Mouse (Mus musculus): ENCODE data around the gene Sez6.
A peak's percentile ranks its signal among the peaks of the same experiment; 100 is the strongest.

Gene Sez6

GRCm38 (mm10) chr11:77947860-77948259 lies 17.3 kb downstream of the Sez6 start:
- no peak for DNase-seq (ENCODE audit: extremely low read depth, low read depth)

DNA sequence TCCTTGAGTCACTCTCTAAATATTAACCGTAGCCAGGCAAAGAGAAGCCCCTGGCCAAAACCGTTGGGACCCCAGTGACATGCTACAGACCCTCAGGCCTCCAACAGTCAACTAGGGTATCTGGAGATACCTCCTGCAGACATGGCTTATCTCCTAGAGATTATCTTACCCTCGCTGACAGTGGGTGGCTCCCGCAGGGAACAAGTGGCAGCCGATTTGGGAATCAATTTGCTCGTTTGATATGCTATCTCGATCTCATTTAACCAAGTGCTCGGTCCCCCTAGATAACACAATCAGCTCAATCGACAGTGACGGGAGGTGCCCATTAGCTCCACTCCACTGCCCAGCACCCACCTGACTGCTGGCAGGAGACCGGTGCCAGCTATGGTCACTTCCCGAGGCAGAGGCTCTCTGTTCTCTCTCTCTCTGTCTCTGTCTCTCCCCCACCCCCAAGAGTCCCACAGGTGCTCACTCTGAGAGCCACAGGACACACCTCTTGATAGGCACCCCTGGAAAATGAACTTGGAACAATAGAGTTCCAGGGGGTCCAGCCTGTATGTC lies 19.6 kb downstream of the Sez6 start:
- no peak for DNase-seq (ENCODE audit: extremely low read depth, low read depth)

- no peak for DNase-seq (ENCODE audit: extremely low read depth, low read depth)
Observed at GRCm38 (mm10) chr11:77950797-77951228, 20.2 kb downstream of the Sez6 start.

- DNase-seq (ENCODE audit: extremely low read depth, low read depth) = no peak
Observed at GRCm38 (mm10) chr11:77953671-77954070, 23.1 kb downstream of the Sez6 start.

- DNase-seq (ENCODE audit: extremely low read depth, low read depth) = no peak
Observed at GRCm38 (mm10) chr11:77956428-77956827, 25.8 kb downstream of the Sez6 start.

DNA sequence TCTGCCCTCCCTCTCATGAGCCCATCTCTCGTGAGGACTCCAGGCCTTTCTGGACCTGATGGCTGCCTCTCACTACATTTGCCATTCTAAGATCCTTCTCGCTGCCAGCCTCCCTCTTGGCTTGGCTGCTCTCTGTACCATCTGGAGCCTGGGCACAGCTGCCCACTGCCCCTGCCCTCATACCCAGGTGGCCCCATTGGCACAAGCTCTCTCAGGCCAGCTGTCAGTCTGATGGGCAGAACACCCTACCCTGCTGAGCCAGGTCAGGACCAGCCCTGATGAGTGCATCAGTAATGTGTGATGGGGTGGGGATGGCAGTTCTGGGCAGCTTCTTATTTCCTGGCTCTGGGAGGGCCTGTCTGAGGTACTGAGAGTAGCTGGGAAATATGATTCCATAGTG lies 27.7 kb downstream of the Sez6 start:
- no peak for DNase-seq (ENCODE audit: extremely low read depth, low read depth)

GRCm38 (mm10) chr11:77958932-77959331 lies 28.3 kb downstream of the Sez6 start:
- no peak for DNase-seq (ENCODE audit: extremely low read depth, low read depth)

GRCm38 (mm10) chr11:77960199-77960598 lies 29.6 kb downstream of the Sez6 start:
- no peak for DNase-seq (ENCODE audit: extremely low read depth, low read depth)

DNA sequence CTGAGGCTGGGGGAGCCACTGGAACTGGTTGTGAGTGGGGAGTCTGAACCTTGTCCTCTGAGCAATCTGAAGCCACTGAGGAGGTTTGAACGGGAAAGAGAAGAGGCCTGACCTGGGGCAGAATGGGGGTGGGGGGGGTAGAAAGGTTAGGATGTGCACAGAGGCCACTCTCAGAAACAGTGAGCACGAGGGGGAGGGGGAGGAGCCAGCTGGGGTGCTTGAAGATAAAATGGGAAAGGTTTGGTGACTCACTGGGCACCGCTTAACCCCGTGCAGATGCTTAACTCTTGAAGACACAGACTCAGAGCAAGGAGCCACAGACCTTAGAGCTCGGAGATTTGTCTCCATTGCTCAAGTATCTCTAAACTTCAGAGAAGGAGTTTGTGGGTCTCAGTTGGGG lies 30.3 kb downstream of the Sez6 start:
- DNase-seq (ENCODE audit: extremely low read depth, low read depth) = no peak

DNA sequence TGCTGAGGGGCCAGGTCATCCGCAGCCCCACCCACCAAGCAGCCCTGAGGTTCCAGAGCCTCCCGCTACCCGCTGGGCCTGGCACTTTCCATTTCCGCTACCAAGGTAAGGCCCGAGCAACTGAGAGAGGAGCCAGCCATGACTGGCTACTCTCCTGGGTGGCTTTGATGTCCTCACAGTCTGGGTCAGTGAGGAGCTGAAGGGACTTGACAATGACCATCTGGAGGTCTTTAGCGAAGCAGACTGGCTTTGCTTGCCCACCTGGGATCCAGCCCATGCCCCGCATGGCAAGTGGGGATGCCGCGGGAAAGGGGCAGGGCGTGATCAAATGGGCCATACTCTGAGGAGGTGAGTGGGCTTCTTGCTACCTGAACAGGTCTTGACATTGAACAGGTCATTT lies 32.3 kb downstream of the Sez6 start:
- DNase-seq (ENCODE audit: extremely low read depth, low read depth) = no peak

DNA sequence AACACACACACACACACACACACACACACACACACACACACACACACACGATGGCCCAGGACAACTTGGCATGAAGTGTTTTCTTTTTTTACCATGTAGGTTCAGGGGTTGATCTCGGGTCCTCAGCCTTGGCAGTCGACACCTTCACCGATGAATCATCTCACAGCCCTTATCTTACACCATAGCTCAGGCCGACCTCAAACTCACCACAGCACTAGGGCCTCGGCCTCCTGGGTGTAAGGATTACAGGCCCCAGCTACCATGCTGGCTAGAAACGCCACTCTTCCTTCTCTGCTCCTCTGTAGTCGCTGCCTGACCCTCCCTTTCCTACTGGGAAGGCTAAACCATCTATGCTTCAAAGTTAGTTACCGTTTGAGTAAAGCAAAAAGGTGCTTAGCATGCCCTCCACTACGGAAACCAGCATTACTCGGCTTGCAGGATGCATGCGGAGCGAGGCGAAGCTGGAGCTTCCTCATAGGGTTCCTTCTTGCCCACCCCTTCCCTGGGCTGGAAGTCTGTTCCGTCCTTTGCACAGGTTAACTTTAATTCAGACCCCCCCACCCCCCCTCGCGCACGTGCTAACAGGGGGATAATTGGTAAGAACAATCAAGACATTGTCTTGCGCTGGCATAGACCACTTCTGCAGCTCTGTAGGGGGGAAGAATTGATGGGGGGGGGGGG lies 34.0 kb downstream of the Sez6 start:
- peak; percentile 70 for DNase-seq (ENCODE audit: extremely low read depth, low read depth)

DNA sequence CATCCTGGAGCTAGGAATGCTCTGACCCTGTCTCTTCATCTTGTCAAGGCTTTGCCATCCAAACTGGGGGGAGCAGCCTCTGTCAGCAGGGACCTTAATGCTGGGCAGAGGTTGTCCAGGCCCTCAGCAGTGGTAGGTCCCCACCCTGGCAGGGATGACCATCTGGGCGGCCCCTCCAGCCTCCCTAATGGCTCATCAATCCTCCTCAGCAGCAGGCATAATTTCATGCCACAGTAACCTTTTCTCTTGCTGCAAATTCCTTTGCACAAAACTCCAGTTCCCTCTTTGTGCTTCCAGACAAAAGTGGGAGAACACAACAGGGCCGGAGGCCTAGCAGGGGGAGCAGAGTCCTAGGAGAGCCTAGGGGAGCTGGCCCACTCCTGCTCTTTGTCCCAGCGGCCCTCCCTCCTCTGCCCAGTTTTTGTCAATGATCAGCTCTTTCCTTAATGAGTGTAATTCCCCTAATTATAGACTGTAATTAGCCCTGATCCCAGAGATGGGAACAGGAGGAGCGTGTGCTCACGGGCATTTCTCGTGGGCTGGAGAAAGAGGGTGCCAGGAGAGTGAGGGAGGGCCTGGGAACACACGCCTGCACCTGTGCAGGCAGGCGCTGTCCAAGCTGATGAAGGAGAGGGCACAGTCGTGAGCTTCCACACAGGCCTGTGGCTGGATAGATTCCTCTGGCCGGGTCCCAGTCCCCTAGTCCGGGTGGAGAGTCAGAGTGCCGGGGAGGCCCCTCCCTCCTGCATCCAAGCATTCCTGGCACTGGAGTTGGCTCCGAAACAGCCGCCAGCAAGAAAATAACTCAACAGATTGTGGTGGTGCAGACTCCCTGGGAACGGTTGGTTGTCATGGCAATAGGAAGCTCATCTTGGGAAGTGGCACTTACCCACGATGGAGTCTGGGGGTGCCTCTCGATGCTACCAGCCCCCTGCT lies 34.8 kb downstream of the Sez6 start:
- no peak for DNase-seq (ENCODE audit: extremely low read depth, low read depth)

GRCm38 (mm10) chr11:77966037-77966391 lies 35.4 kb downstream of the Sez6 start:
- DNase-seq (ENCODE audit: extremely low read depth, low read depth) = no peak

DNA sequence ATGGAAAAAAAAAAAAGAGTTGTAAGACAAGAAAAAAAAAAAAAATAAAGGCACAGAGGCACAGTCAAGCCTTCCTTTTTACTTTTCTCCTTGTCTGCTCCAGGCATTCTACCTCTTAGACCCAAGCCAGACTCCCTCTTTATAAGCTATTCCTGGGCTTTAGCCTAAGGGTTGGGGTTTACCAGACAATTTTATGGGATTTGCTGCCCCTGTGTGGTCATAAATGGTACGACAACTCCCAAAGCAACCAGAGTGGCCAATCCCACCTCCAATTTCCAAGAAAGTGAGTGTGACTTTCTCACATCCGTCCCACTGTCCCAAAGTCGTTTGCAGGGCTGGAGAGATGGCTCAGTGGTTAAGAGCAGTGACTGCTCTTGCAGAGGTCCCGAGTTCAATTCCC lies 36.5 kb downstream of the Sez6 start:
- DNase-seq (ENCODE audit: extremely low read depth, low read depth) = no peak

- no peak for DNase-seq (ENCODE audit: extremely low read depth, low read depth)
Observed at GRCm38 (mm10) chr11:77968786-77969185, 38.2 kb downstream of the Sez6 start.

GRCm38 (mm10) chr11:77970718-77971117 lies 40.1 kb downstream of the Sez6 start:
- DNase-seq (ENCODE audit: extremely low read depth, low read depth) = no peak

DNA sequence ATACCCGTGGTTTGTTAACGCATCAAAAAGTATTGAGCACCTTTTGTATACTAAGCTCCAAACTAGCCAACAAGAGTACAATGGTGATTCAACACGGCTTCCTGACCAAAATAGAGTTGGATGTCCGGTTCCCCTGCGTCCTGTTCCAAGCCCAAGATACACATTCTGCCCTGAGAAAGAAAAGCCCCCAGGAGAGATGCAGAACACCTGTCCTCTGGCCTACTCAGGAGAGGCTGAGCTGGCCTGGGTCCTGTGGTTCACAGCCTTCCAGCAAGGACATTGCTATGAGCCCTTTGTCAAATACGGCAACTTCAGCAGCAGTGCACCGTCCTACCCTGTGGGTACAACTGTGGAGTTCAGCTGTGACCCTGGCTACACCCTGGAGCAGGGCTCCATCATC lies 42.9 kb downstream of the Sez6 start:
- no peak for DNase-seq (ENCODE audit: extremely low read depth, low read depth)

- DNase-seq (ENCODE audit: extremely low read depth, low read depth) = no peak
Observed at GRCm38 (mm10) chr11:77974325-77974724, 43.7 kb downstream of the Sez6 start.

- no peak for DNase-seq (ENCODE audit: extremely low read depth, low read depth)
Observed at GRCm38 (mm10) chr11:77975873-77976272, 45.3 kb downstream of the Sez6 start.

GRCm38 (mm10) chr11:77978161-77978560 lies 47.6 kb downstream of the Sez6 start:
- DNase-seq (ENCODE audit: extremely low read depth, low read depth) = no peak

DNA sequence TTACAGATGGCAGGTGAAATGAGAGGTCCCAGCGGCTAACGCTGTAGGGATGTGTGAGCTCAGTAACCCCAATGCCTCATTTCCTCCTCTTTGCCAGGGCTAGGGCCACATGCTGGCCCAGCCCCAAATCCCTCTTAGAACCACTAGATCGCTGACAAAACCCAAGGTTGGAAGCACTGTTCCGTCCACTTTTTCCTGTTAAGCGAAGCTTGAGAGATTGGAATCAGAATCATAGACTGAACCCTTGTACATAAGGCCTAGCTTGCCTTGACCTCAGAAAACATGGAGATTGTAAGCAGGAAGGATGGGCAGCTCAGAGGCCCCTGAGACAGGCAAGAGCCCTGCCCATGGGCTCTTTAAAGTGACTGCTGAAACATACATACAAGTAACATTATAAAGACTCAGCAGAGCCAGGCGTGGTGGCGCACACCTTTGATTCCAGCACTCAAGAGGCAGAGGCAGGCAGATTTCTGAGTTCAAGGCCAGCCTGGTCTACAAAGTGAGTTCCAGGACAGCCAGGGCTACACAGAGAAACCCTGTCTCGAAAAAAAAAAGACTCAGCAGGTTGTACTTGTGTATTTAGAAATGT lies 48.7 kb downstream of the Sez6 start:
- DNase-seq (ENCODE audit: extremely low read depth, low read depth) = no peak

All from MEL-GATA-1-ER (cell line).